Mouse (Mus musculus) embryonic fibroblast, embryonic 13.5 days (primary cell): ENCODE measurements around the gene Cyb561d2.

Experiments used
- CTCF ChIP-seq: IDR thresholded peaks from 2 replicates; pipeline ENCODE4 v1.5.1; 2011; ENCODE audit warnings: mild to moderate bottlenecking, control low read depth, low read length, moderate library complexity, borderline replicate concordance; ENCODE audit not compliant: insufficient read depth
- POLR2A ChIP-seq: IDR thresholded peaks from 2 replicates; pipeline ENCODE4 v1.6.1; 2011; ENCODE audit warnings: low read depth, mild to moderate bottlenecking, control low read depth, low read length, moderate library complexity

GRCm38 (mm10) chr9:107512326-107512725 is 29.7 kb downstream of the Cyb561d2 start:
- no peak for TF ChIP-seq CTCF
- no peak for TF ChIP-seq POLR2A
